8 mouse cellular contexts compared by ENCODE assay signal in the genomic region with DNA sequence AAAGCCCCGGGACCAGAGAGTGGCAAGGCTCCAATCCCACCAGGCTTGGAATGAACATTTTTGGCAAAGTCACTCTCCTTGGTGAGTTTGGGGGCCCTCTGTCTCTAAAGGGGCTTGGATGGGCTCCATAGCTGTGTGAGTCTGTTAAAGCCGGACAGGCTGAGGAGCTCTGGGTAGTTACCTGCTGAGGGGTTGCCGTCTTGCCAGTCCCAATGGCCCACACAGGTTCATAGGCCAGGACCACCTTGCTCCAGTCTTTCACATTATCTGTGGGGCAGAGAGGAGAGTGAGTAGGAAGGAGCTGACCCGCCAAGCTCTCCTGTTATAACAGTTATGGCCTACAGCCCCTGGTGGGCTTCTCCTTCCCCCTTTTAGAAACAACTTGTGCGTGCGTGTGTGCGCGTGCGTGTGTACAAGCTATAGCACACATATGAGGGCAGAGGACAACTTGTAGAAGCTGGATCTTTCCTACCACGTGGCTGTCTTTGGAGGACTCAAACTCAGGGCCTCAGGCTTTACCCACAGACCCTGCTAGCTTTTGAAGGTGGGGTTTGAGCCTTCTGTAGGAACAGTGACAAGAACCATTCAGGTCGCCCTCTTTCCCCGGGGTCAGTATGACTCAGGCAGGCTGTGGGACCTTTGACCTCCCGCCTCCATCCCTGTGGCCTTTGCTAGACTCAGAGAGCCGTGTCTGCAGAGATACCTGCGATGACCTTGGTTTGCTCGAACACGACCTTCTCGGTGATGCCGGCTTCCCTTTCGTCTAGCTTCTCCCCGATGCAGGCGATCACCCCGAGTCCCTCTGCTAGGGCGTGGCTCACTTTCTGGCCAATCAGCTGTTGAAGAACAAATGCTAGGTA. TPM values are rescaled to one million over a fixed set of nuclear protein-coding genes. Genes with fewer than 3 reads are reported as not detected.
DNase-seq lines count a peak whose midpoint lies in the region; ATAC-seq and TF ChIP-seq lines count a peak whose summit lies in the region.

No protein-coding gene starts in this region.

- no peaks in the 10 kb centered on the region for H3K9me3 ChIP-seq in heart, embryonic 15.5 days (replicated peaks)
- no peaks in the 10 kb centered on the region for H3K9me3 ChIP-seq in liver, embryonic 13.5 days (replicated peaks)

- peaks cover 42% of the 10 kb centered on the region for H3K36me3 ChIP-seq in heart, embryonic 15.5 days
- peaks cover 47% of the 10 kb centered on the region for H3K36me3 ChIP-seq in liver, embryonic 13.5 days

- intact Hi-C loops in gastrocnemius, adult 2 months (cut with DNase I) = no loop called here
- intact Hi-C loops in gastrocnemius, postnatal 36 days (cut with DNase I) = no loop called here

- whole genome bisulfite sequencing in heart, embryonic 15.5 days = 71% methylated on average over 24 of the region's 24 CpGs
- 76% methylated on average over 24 of the region's 24 CpGs for WGBS in liver, embryonic 13.5 days (ENCODE audit: insufficient replicate concordance)

- DNase-seq in gastrocnemius, adult 2 months = peak; percentile 50
- no peak for DNase-seq in gastrocnemius, postnatal 36 days
- peak; percentile 46 for DNase-seq in ES-CJ7 (ENCODE audit: low read depth, low spot score)
- DNase-seq in liver, embryonic 13.5 days = peak; percentile 18
- DNase-seq in retina, postnatal 1 day = no peak
- no peak for DNase-seq in spleen, postnatal 14 days (ENCODE audit: low spot score in 2 of 2)
- no peak for DNase-seq in MN1 (ENCODE audit: low spot score)

- peak overlapping the region; percentile 73 for H3K4me2 ChIP-seq in heart, embryonic 15.5 days
- peak overlapping the region; percentile 90 for H3K4me2 ChIP-seq in liver, embryonic 13.5 days

- H3K27me3 ChIP-seq in heart, embryonic 15.5 days = no peaks in the 10 kb centered on the region
- H3K27me3 ChIP-seq in liver, embryonic 13.5 days = no peaks in the 10 kb centered on the region

- no peak for ATAC-seq in heart, embryonic 15.5 days (replicated peaks; ENCODE audit: insufficient number of reproducible peaks, insufficient read depth, low FRiP score, low read depth)
- no peak for ATAC-seq in liver, embryonic 13.5 days (ENCODE audit: low read depth)

- TF ChIP-seq CTCF in gastrocnemius, adult 2 months (IDR thresholded peaks at IDR 0.05) = no peak

- peak overlapping the region; percentile 90 for H3K4me3 ChIP-seq in gastrocnemius, adult 2 months
- H3K4me3 ChIP-seq in heart, embryonic 15.5 days = peak overlapping the region; percentile 87
- peak overlapping the region; percentile 73 for H3K4me3 ChIP-seq in liver, embryonic 13.5 days (replicated peaks)

- peak overlapping the region; percentile 89 for H3K9ac ChIP-seq in heart, embryonic 15.5 days
- peak overlapping the region; percentile 84 for H3K9ac ChIP-seq in liver, embryonic 13.5 days

- H3K4me1 ChIP-seq in heart, embryonic 15.5 days (replicated peaks) = peaks cover 50% of the 10 kb centered on the region
- peaks cover 76% of the 10 kb centered on the region for H3K4me1 ChIP-seq in liver, embryonic 13.5 days (replicated peaks)

- H3K27ac ChIP-seq in gastrocnemius, adult 2 months = peak overlapping the region; percentile 99
- peak overlapping the region; percentile 98 for H3K27ac ChIP-seq in heart, embryonic 15.5 days
- peak overlapping the region; percentile 89 for H3K27ac ChIP-seq in liver, embryonic 13.5 days

RNA-seq across cellular contexts. Expression of gene Tpi1, which starts 2.2 kb away (rescaled TPM):
- 1,000 to 10,000 TPM; 2,224 to 2,391 TPM for total RNA-seq in gastrocnemius, adult 2 months (2021)
- 1,000 to 10,000 TPM; 2,608 to 3,105 TPM for total RNA-seq in gastrocnemius, postnatal 36 days (2021)
- polyA plus RNA-seq in heart, embryonic 15.5 days (2015; fragmentation: Nextera tagmentation; extraction: Ambion mirVana) = 1,247 and 1,352 TPM in 2 replicates
- 461 and 495 TPM in 2 replicates for polyA plus RNA-seq in liver, embryonic 13.5 days (2015; fragmentation: Nextera tagmentation; extraction: Ambion mirVana)

RNA-seq across cellular contexts. Expression of gene Spsb2, which starts 3.5 kb away (rescaled TPM):
- 1 to 10 TPM; 2.0 to 2.5 TPM for total RNA-seq in gastrocnemius, adult 2 months (2021)
- total RNA-seq in gastrocnemius, postnatal 36 days (2021) = 1 to 10 TPM; 2.3 to 2.5 TPM
- 7.0 and 9.8 TPM in 2 replicates for polyA plus RNA-seq in heart, embryonic 15.5 days (2015; fragmentation: Nextera tagmentation; extraction: Ambion mirVana)
- 8.6 and 9.6 TPM in 2 replicates for polyA plus RNA-seq in liver, embryonic 13.5 days (2015; fragmentation: Nextera tagmentation; extraction: Ambion mirVana)

RNA-seq across cellular contexts. Expression of gene Usp5, which starts 17.4 kb away (rescaled TPM):
- 10 to 100 TPM; 43.4 to 50.1 TPM for total RNA-seq in gastrocnemius, adult 2 months (2021)
- 10 to 100 TPM; 41.7 to 43.2 TPM for total RNA-seq in gastrocnemius, postnatal 36 days (2021)
- 87.2 and 114 TPM in 2 replicates for polyA plus RNA-seq in heart, embryonic 15.5 days (2015; fragmentation: Nextera tagmentation; extraction: Ambion mirVana)
- polyA plus RNA-seq in liver, embryonic 13.5 days (2015; fragmentation: Nextera tagmentation; extraction: Ambion mirVana) = 63.5 and 67.5 TPM in 2 replicates

RNA-seq across cellular contexts. Expression of gene Cdca3, which starts 17.4 kb away (rescaled TPM):
- under 1 TPM; 0.26 to 0.31 TPM for total RNA-seq in gastrocnemius, adult 2 months (2021)
- 1 to 10 TPM; 1.5 to 1.8 TPM for total RNA-seq in gastrocnemius, postnatal 36 days (2021)
- polyA plus RNA-seq in heart, embryonic 15.5 days (2015; fragmentation: Nextera tagmentation; extraction: Ambion mirVana) = 117 and 128 TPM in 2 replicates
- 202 and 204 TPM in 2 replicates for polyA plus RNA-seq in liver, embryonic 13.5 days (2015; fragmentation: Nextera tagmentation; extraction: Ambion mirVana)

RNA-seq across cellular contexts. Expression of gene Gnb3, which starts 28.1 kb away (rescaled TPM):
- total RNA-seq in gastrocnemius, adult 2 months (2021) = 1 to 10 TPM in 1 of 2 experiments, under 1 TPM in 1; 0.75 to 1.4 TPM
- 1 to 10 TPM; 1.2 to 1.6 TPM for total RNA-seq in gastrocnemius, postnatal 36 days (2021)
- 4.9 and 5.2 TPM in 2 replicates for polyA plus RNA-seq in heart, embryonic 15.5 days (2015; fragmentation: Nextera tagmentation; extraction: Ambion mirVana)
- 0.16 and 0.23 TPM in 2 replicates for polyA plus RNA-seq in liver, embryonic 13.5 days (2015; fragmentation: Nextera tagmentation; extraction: Ambion mirVana)

Comparison
In these comparisons a context has a peak if more than half of its experiments do, and no peak if none do; other contexts are left out.
1. DNase-seq: peak in gastrocnemius, adult 2 months (single experiment), ES-CJ7 (single experiment) and liver, embryonic 13.5 days (single experiment); none in gastrocnemius, postnatal 36 days (0 of 2), retina, postnatal 1 day (single experiment), spleen, postnatal 14 days (0 of 2) and MN1 (single experiment).
2. Peak in every context shown above with its lines, with median percentiles within 50 percentile points of each other: H3K27ac ChIP-seq and H3K4me3 ChIP-seq.